Mouse (Mus musculus) embryo, embryonic 9.5 days (tissue): Measurements from ENCODE around the gene Cbx1.

ENCODE experiments used
- DNase-seq: peaks from one replicate; pipeline ENCODE4 v3.0.0-alpha.2; 2017; ENCODE audit errors: extremely low spot score

Cbx1 gene

GRCm38 (mm10) chr11:96815895-96816294 is 27.0 kb downstream of the Cbx1 start:
- no peak for DNase-seq

GRCm38 (mm10) chr11:96816494-96816893 is 27.6 kb downstream of the Cbx1 start:
- no peak for DNase-seq

- DNase-seq = no peak
Measured at GRCm38 (mm10) chr11:96816979-96817378, 28.1 kb downstream of the Cbx1 start.

- no peak for DNase-seq
Measured at GRCm38 (mm10) chr11:96818128-96818710, 29.3 kb downstream of the Cbx1 start.

- DNase-seq = no peak
Measured at GRCm38 (mm10) chr11:96821956-96822355, 33.0 kb downstream of the Cbx1 start.

GRCm38 (mm10) chr11:96822675-96823470 is 33.9 kb downstream of the Cbx1 start:
- no peak for DNase-seq

GRCm38 (mm10) chr11:96823471-96823837 is 34.5 kb downstream of the Cbx1 start:
- DNase-seq = no peak

GRCm38 (mm10) chr11:96823880-96824782 is 35.2 kb downstream of the Cbx1 start:
- peak; percentile 93 for DNase-seq

- DNase-seq = no peak
Measured at GRCm38 (mm10) chr11:96824783-96825495, 36.0 kb downstream of the Cbx1 start.

- DNase-seq = no peak
Measured at GRCm38 (mm10) chr11:96826481-96826880, 37.6 kb downstream of the Cbx1 start.

GRCm38 (mm10) chr11:96827062-96827581 is 38.2 kb downstream of the Cbx1 start:
- no peak for DNase-seq

- DNase-seq = no peak
Measured at GRCm38 (mm10) chr11:96827917-96828316, 39.0 kb downstream of the Cbx1 start.

GRCm38 (mm10) chr11:96828881-96829280 is 40.0 kb downstream of the Cbx1 start:
- no peak for DNase-seq

- DNase-seq = peak; percentile 90
Measured at GRCm38 (mm10) chr11:96829403-96829812, 40.5 kb downstream of the Cbx1 start.

GRCm38 (mm10) chr11:96829813-96830538 is 41.0 kb downstream of the Cbx1 start, which contains the start of gene Nfe2l1:
Nfe2l1 (minus strand) TSS chr11:96829968.
- peak; percentile 97 for DNase-seq

GRCm38 (mm10) chr11:96830539-96831216 is 41.8 kb downstream of the Cbx1 start:
- DNase-seq = no peak

GRCm38 (mm10) chr11:96831516-96831915 is 42.6 kb downstream of the Cbx1 start:
- DNase-seq = no peak

- DNase-seq = no peak
Measured at GRCm38 (mm10) chr11:96832541-96832940, 43.6 kb downstream of the Cbx1 start.

- DNase-seq = no peak
Measured at GRCm38 (mm10) chr11:96832973-96833372, 44.0 kb downstream of the Cbx1 start.

GRCm38 (mm10) chr11:96834127-96834526 is 45.2 kb downstream of the Cbx1 start:
- no peak for DNase-seq
